Mouse (Mus musculus) heart, embryonic 11.5 days (tissue): ENCODE results near the gene Sf1. TPM values are rescaled to one million over a fixed set of nuclear protein-coding genes. Genes with fewer than 3 reads are reported as not detected.
A peak's percentile ranks its signal among the peaks of the same experiment; 100 is the strongest.

ENCODE experiments used
- ATAC-seq: fragments of 200-750 bp; cut with Nextera tagmentation; replicated peaks from 2 replicates; pipeline ENCODE4 v1.8.0; 2017; ENCODE audit warnings: moderate library complexity; ENCODE audit not compliant: insufficient number of reproducible peaks, low FRiP score, low TSS enrichment
- H3K27ac ChIP-seq: fragments of 300-500 bp; sonication (generic); 2 replicates; pipeline ENCODE4 v1.5.1; 2014; ENCODE audit warnings: mild to moderate bottlenecking, low read depth, low read length
- H3K27me3 ChIP-seq: fragments of 300-500 bp; sonication (generic); 2 replicates; pipeline ENCODE4 v1.6.1; 2014; ENCODE audit warnings: mild to moderate bottlenecking, low read length, mixed read lengths; ENCODE audit not compliant: control insufficient read depth, insufficient read depth
- H3K36me3 ChIP-seq: fragments of 300-500 bp; sonication (generic); 2 replicates; pipeline ENCODE4 v1.6.1; 2014; ENCODE audit warnings: mild to moderate bottlenecking, low read length, moderate library complexity, mixed read lengths; ENCODE audit not compliant: control insufficient read depth, insufficient read depth
- H3K4me1 ChIP-seq: fragments of 300-500 bp; sonication (generic); 2 replicates; pipeline ENCODE4 v1.6.1; 2014; ENCODE audit warnings: low read length; ENCODE audit not compliant: control insufficient read depth, insufficient read depth
- H3K4me2 ChIP-seq: fragments of 300-500 bp; sonication (generic); 2 replicates; pipeline ENCODE4 v1.6.1; 2014; ENCODE audit warnings: mild to moderate bottlenecking, moderate library complexity
- H3K4me3 ChIP-seq: fragments of 300-500 bp; sonication (generic); 2 replicates; pipeline ENCODE4 v1.5.1; 2014; ENCODE audit warnings: low read depth, low read length
- H3K9ac ChIP-seq: fragments of 300-500 bp; sonication (generic); 2 replicates; pipeline ENCODE4 v1.6.1; 2014; ENCODE audit warnings: mild to moderate bottlenecking, low read depth, low read length, moderate library complexity
- H3K9me3 ChIP-seq: fragments of 300-500 bp; sonication (generic); replicated peaks from 2 replicates; pipeline ENCODE4 v1.6.1; 2016; ENCODE audit warnings: low read length; ENCODE audit not compliant: control insufficient read depth
- WGBS: fragments of 180-500 bp; shearing (Covaris S2); extraction: QIAGEN DNeasy Blood & Tissue Kit; methylation state at CpG from one replicate; pipeline ENCODE4 v1.1.7; 2014; ENCODE audit not compliant: insufficient replicate concordance; 5-methylcytosine and 5-hydroxymethylcytosine counted together
- polyA plus RNA-seq: library from polyadenylated mRNA; unstranded; fragments of >200 nt; fragmentation: Nextera tagmentation; extraction: Ambion mirVana; gene quantifications from 2 replicates; pipeline ENCODE4 v1.2.1, GENCODE M21; 2014

Sf1 gene
- polyA plus RNA-seq, 1 experiment from 2014 or later = 106 TPM

- 47% methylated on average over 5 of the region's 5 CpGs for WGBS
- Histone ChIP-seq H3K9me3 (no peaks in the 10 kb centered on the region), H3K4me3 (no peak overlapping the region), H3K9ac (peak overlapping the region; percentile 2; the same call in 1 of the 2 replicates), H3K27ac (no peak overlapping the region), H3K36me3 (no peaks in the 10 kb centered on the region), H3K4me1 (peaks cover 6% of the 10 kb centered on the region), H3K27me3 (no peaks in the 10 kb centered on the region), H3K4me2 (peak overlapping the region; percentile 31)
- ATAC-seq = no peak
These were observed 32.3 kb upstream of the Sf1 start for GRCm38 (mm10) chr19:6331178-6331577.

GRCm38 (mm10) chr19:6331719-6332516 lies 31.6 kb upstream of the Sf1 start:
- H3K9me3 ChIP-seq = no peaks in the 10 kb centered on the region
- H3K27me3 ChIP-seq = no peaks in the 10 kb centered on the region
- H3K4me3 ChIP-seq = no peak overlapping the region
- H3K9ac ChIP-seq = peak overlapping the region; percentile 43; the same call in 1 of the 2 replicates
- ATAC-seq = no peak
- WGBS = 22% methylated on average over 13 of the region's 13 CpGs
- H3K4me1 ChIP-seq = peaks cover 14% of the 10 kb centered on the region
- H3K36me3 ChIP-seq = no peaks in the 10 kb centered on the region; the same call in 1 of the 2 replicates
- no peak overlapping the region for H3K27ac ChIP-seq
- peak overlapping the region; percentile 31 for H3K4me2 ChIP-seq

GRCm38 (mm10) chr19:6333761-6334595 lies 29.5 kb upstream of the Sf1 start:
- peaks cover 15% of the 10 kb centered on the region for H3K4me1 ChIP-seq
- peak overlapping the region; percentile 91 for H3K4me2 ChIP-seq
- no peaks in the 10 kb centered on the region for H3K9me3 ChIP-seq
- H3K9ac ChIP-seq = peak overlapping the region; percentile 56; the same call in 1 of the 2 replicates
- H3K27ac ChIP-seq = peak overlapping the region; percentile 60
- 64% methylated on average over 9 of the region's 9 CpGs for WGBS
- H3K4me3 ChIP-seq = peak overlapping the region; percentile 89
- no peak for ATAC-seq
- no peaks in the 10 kb centered on the region for H3K27me3 ChIP-seq
- H3K36me3 ChIP-seq = peaks cover 17% of the 10 kb centered on the region

GRCm38 (mm10) chr19:6334673-6335457 lies 28.6 kb upstream of the Sf1 start, which contains the start of gene Men1:
Gene Men1, plus strand, starts transcription at chr19:6334979.
- under 1% methylated on average over 39 of the region's 43 CpGs for WGBS
- Histone ChIP-seq H3K4me3 (peak within 1 kb of the TSS; percentile 89), H3K27me3 (no peaks in the 10 kb centered on the region)

GRCm38 (mm10) chr19:6335458-6335827 lies 28.0 kb upstream of the Sf1 start:
- ATAC-seq = peak; percentile 16
- Histone ChIP-seq H3K9me3 (no peaks in the 10 kb centered on the region), H3K9ac (peak overlapping the region; percentile 86), H3K27ac (peak overlapping the region; percentile 66), H3K4me1 (peaks cover 19% of the 10 kb centered on the region), H3K4me3 (peak overlapping the region; percentile 89), H3K27me3 (no peaks in the 10 kb centered on the region), H3K36me3 (peaks cover 29% of the 10 kb centered on the region), H3K4me2 (peak overlapping the region; percentile 91)
- 1% methylated on average over 23 of the region's 25 CpGs for WGBS

More at GRCm38 (mm10) chr19:6334673-6335457, 28.6 kb upstream of the Sf1 start, which contains the start of gene Men1:
- H3K9ac ChIP-seq = peak within 1 kb of the TSS; percentile 86
- H3K4me2 ChIP-seq = peak within 1 kb of the TSS; percentile 91
- peak; percentile 80 for ATAC-seq
- peaks cover 26% of the 10 kb centered on the region for H3K36me3 ChIP-seq
- H3K9me3 ChIP-seq = no peaks in the 10 kb centered on the region
- peaks cover 15% of the 10 kb centered on the region for H3K4me1 ChIP-seq
- peak within 1 kb of the TSS; percentile 66 for H3K27ac ChIP-seq

GRCm38 (mm10) chr19:6336920-6337319 lies 26.6 kb upstream of the Sf1 start:
- Histone ChIP-seq H3K36me3 (peaks cover 29% of the 10 kb centered on the region), H3K4me1 (peaks cover 26% of the 10 kb centered on the region), H3K9ac (no peak overlapping the region), H3K27me3 (no peaks in the 10 kb centered on the region), H3K4me3 (peak overlapping the region; percentile 89; the same call in 1 of the 2 replicates), H3K4me2 (peak overlapping the region; percentile 91), H3K27ac (no peak overlapping the region), H3K9me3 (no peaks in the 10 kb centered on the region)
- 93% methylated on average over 10 of the region's 10 CpGs for WGBS
- no peak for ATAC-seq

GRCm38 (mm10) chr19:6338171-6338570 lies 25.3 kb upstream of the Sf1 start:
- Histone ChIP-seq H3K36me3 (peaks cover 29% of the 10 kb centered on the region), H3K4me2 (no peak overlapping the region), H3K27ac (no peak overlapping the region), H3K27me3 (no peaks in the 10 kb centered on the region), H3K4me1 (peaks cover 30% of the 10 kb centered on the region), H3K9me3 (no peaks in the 10 kb centered on the region), H3K4me3 (no peak overlapping the region), H3K9ac (no peak overlapping the region)
- no peak for ATAC-seq
- 95% methylated on average over 7 of the region's 7 CpGs for WGBS

- peaks cover 30% of the 10 kb centered on the region for H3K4me1 ChIP-seq
- H3K27ac ChIP-seq = no peak overlapping the region
- H3K27me3 ChIP-seq = no peaks in the 10 kb centered on the region
- H3K9ac ChIP-seq = no peak overlapping the region
- H3K4me3 ChIP-seq = no peak overlapping the region
- H3K4me2 ChIP-seq = no peak overlapping the region
- no peaks in the 10 kb centered on the region for H3K9me3 ChIP-seq
- ATAC-seq = no peak
- 89% methylated on average over 11 of the region's 11 CpGs for WGBS
- peaks cover 29% of the 10 kb centered on the region for H3K36me3 ChIP-seq
These were observed 24.8 kb upstream of the Sf1 start for GRCm38 (mm10) chr19:6338716-6339115.
